Mouse (Mus musculus): ENCODE measurements around the gene Diras2.

DNA sequence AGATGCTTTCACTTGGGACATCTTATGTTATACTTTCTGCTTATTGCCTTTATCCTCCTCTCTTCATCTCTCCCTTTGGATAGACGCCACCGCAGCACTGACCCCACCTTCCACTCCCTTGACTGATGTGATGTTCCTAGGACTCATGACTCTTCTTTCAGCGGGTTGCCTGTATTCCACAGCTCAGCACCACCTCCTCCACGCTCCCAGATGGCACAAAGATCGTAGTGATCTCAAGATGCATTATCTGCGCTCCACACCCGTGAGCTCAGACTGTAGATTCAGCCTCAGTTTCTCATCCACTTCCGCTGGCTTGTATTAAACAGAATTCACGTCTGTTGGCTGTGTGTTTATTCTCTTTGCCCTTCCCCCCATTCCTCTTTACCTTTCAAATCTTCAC lies 23.6 kb upstream of the Diras2 start:
- TF ChIP-seq EP300 (IDR thresholded peaks at IDR 0.05; ENCODE audit: low read depth), result no peak
- TF ChIP-seq CTCF (IDR thresholded peaks at IDR 0.05; ENCODE audit: low read depth), result no peak
